Mouse (Mus musculus) lung, adult 2 months (tissue): ENCODE results near the gene Pcsk5.

Source experiments
- CTCF ChIP-seq: fragments of 200-500 bp; IDR thresholded peaks from 2 replicates; pipeline ENCODE4 v1.5.1; 2011; ENCODE audit warnings: mild to moderate bottlenecking, low read length, control low read depth; ENCODE audit not compliant: insufficient read depth
- POLR2A ChIP-seq: fragments of 200-500 bp; IDR thresholded peaks from 2 replicates; pipeline ENCODE4 v1.6.1; 2011; ENCODE audit warnings: low read depth, mild to moderate bottlenecking, control low read depth, low read length, borderline replicate concordance; ENCODE audit errors: extremely low read depth

GRCm38 (mm10) chr19:17491322-17491721 lies 346.1 kb downstream of the Pcsk5 start:
- TF ChIP-seq POLR2A (no peak), CTCF (no peak)
